Mouse (Mus musculus) liver, adult 2 months (tissue): Measurements from ENCODE around the gene Fkbp9.

Source experiments
- CTCF ChIP-seq: fragments of 200-500 bp; IDR thresholded peaks from 2 replicates; pipeline ENCODE4 v1.5.1; 2011; ENCODE audit warnings: low read depth, low read length, control low read depth
- POLR2A ChIP-seq: fragments of 200-500 bp; IDR thresholded peaks from 2 replicates; pipeline ENCODE4 v1.6.1; 2011; ENCODE audit warnings: low read length, control low read depth; ENCODE audit not compliant: insufficient read depth; ENCODE audit errors: extremely low read depth

- no peak for TF ChIP-seq CTCF
- no peak for TF ChIP-seq POLR2A
Observed at GRCm38 (mm10) chr6:56910910-56911309, 79.1 kb downstream of the Fkbp9 start.
